Mouse (Mus musculus) lung, postnatal 0 days (tissue): ENCODE measurements at regions not wholly inside any gene's neighbourhood (a gene's known extent, or its start where the extent isn't known, plus 50 kb on each side); places are given as distances from the start of the nearest gene placed in this dataset.

Experiments used
- CTCF ChIP-seq: IDR thresholded peaks from 2 replicates; pipeline ENCODE4 v1.5.1; 2016; ENCODE audit warnings: antibody characterized with exemption, mild to moderate bottlenecking
- EP300 ChIP-seq: IDR thresholded peaks from 2 replicates; pipeline ENCODE4 v1.6.1; 2016; ENCODE audit warnings: antibody characterized with exemption, mild to moderate bottlenecking, control low read depth

- TF ChIP-seq CTCF: no peak
- TF ChIP-seq EP300: no peak
Measured at GRCm38 (mm10) chr2:30702711-30703110, 100.8 kb downstream of the 1700001O22Rik start.
